Mouse (Mus musculus): ENCODE data around the gene Gm49450. TPM values are rescaled to one million over a fixed set of nuclear protein-coding genes. Genes with fewer than 3 reads are reported as not detected.
A peak's percentile ranks its signal among the peaks of the same experiment; 100 is the strongest.

Gm49450 gene
- polyA plus RNA-seq, 1 experiment = 82.1 TPM

GRCm38 (mm10) chr15:98893940-98894745 lies 59.2 kb downstream of the Gm49450 start, which contains the start of gene Rhebl1:
Rhebl1 (minus strand) TSS chr15:98894540.
- DNase-seq = no peak
- Histone ChIP-seq H3K27me3 (ENCODE audit: control insufficient read depth, insufficient read depth, low read length) (peaks cover 50% of the 10 kb centered on the region), H3K4me3 (ENCODE audit: control insufficient read depth, insufficient read depth, low read length) (peak within 1 kb of the TSS; percentile 41), H3K4me1 (replicated peaks; ENCODE audit: control insufficient read depth, insufficient read depth, low read length) (peaks cover 18% of the 10 kb centered on the region), H3K27ac (ENCODE audit: control insufficient read depth, insufficient read depth, low read length) (no peak within 1 kb of the TSS), H3K36me3 (ENCODE audit: control insufficient read depth, insufficient read depth, low read length) (no peaks in the 10 kb centered on the region)
- TF ChIP-seq CTCF (IDR thresholded peaks at IDR 0.05; ENCODE audit: borderline replicate concordance, control insufficient read depth, extremely low read depth, insufficient read depth, low read length, poor library complexity) (no peak), POLR2A (IDR thresholded peaks at IDR 0.05; ENCODE audit: control insufficient read depth, extremely low read depth, insufficient read depth, low read length, poor library complexity) (no peak)
- 1% methylated on average over 77 of the region's 77 CpGs for WGBS

DNA sequence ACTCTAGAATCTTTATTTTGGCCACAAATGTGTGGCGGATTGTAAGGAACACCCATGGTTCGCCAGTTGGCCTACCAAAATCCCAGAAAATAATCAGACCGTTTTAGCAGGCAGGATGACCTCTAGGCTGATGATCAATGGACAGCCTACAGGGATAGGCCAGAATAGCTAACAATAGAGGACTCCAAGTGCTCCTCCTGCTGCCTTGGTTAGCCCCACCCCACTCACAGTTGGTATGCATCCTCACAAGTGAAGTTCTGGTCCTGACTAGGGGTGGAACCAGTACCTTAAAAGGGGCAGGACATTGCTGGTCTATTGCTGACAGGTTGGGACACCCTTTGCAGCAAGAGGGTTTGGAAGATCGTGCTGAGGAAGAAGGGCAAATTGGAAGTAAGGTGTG lies 60.3 kb downstream of the Gm49450 start:
- WGBS = 93% methylated on average over 4 of the region's 4 CpGs
- Histone ChIP-seq H3K27me3 (ENCODE audit: control insufficient read depth, insufficient read depth, low read length) (peaks cover 43% of the 10 kb centered on the region), H3K4me1 (replicated peaks; ENCODE audit: control insufficient read depth, insufficient read depth, low read length) (peaks cover 18% of the 10 kb centered on the region)

DNA sequence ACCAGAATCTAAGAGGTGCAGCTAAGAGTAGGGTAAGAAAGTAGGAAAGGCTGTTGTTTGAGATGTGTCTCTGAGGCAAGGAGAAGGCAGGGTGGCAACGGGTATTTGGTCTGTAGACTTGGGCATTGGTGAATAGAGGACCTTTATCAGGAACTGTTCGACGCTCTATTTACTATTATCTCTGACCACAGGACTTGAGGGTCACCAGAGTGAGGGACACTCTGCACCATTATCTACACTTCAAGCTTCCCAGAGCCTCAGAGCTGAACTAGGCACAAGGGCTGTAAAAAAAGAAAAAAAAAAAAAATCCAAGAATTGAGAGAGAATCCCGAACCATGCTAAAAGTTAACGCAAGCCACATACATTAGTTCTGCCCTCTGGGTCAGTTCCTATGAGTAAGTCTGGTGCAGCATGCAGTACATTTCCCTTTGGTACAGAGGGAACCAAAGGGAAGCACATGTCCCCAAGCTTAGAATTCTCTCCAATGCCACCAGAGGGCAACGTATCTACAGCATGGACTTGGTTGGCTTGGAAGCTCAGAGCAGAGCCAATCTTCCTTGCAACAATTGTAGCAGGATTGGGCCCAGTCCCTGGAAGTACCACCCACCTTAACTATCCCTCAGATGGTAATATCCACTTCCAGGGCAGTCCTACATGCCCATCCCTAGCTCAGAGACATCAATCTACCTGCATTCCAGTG lies 61.3 kb downstream of the Gm49450 start:
- peak; percentile 61 for DNase-seq
- TF ChIP-seq POLR2A (IDR thresholded peaks at IDR 0.05; ENCODE audit: control insufficient read depth, extremely low read depth, insufficient read depth, low read length, poor library complexity) (no peak), CTCF (IDR thresholded peaks at IDR 0.05; ENCODE audit: borderline replicate concordance, control insufficient read depth, extremely low read depth, insufficient read depth, low read length, poor library complexity) (no peak)
- peaks cover 33% of the 10 kb centered on the region for H3K27me3 ChIP-seq (ENCODE audit: control insufficient read depth, insufficient read depth, low read length)
- H3K4me1 ChIP-seq (replicated peaks; ENCODE audit: control insufficient read depth, insufficient read depth, low read length) = peaks cover 18% of the 10 kb centered on the region
- no peak overlapping the region for H3K4me3 ChIP-seq (ENCODE audit: control insufficient read depth, insufficient read depth, low read length)
- no peak overlapping the region for H3K27ac ChIP-seq (ENCODE audit: control insufficient read depth, insufficient read depth, low read length)
- WGBS = 38% methylated on average over 6 of the region's 6 CpGs
- H3K36me3 ChIP-seq (ENCODE audit: control insufficient read depth, insufficient read depth, low read length) = no peaks in the 10 kb centered on the region

More for the DNA sequence above, 60.3 kb downstream of the Gm49450 start:
- H3K4me3 ChIP-seq (ENCODE audit: control insufficient read depth, insufficient read depth, low read length) = no peak overlapping the region
- no peaks in the 10 kb centered on the region for H3K36me3 ChIP-seq (ENCODE audit: control insufficient read depth, insufficient read depth, low read length)
- TF ChIP-seq POLR2A (IDR thresholded peaks at IDR 0.05; ENCODE audit: control insufficient read depth, extremely low read depth, insufficient read depth, low read length, poor library complexity) = no peak
- H3K27ac ChIP-seq (ENCODE audit: control insufficient read depth, insufficient read depth, low read length) = no peak overlapping the region
- no peak for DNase-seq

DNA sequence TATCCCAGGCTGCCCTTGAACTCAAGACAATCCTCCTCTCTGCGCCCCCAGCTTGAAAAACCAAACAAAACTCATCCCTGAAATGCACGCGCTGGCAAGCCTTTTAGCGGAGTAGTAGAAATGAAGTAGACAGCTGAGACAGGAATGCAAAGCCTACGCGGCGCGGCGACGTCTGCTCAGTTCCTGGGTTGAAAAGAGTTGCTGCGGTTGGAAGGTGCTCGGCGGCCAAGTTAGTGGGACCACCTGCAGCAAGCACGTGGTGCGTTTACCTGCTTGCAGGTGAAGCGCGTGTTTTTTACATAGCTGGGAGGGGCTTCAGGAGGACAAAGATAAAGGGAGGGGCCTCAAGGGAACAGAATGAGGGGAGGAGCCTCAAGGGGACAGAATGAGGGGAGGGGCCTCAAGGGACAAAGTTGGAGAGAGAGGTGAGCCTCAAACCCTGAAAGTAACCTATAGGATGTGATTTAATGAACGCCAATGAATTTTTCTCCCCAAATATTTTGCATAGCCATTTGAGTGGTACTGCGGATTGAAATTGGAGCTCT lies 62.1 kb downstream of the Gm49450 start:
- no peaks in the 10 kb centered on the region for H3K36me3 ChIP-seq (ENCODE audit: control insufficient read depth, insufficient read depth, low read length)
- H3K4me3 ChIP-seq (ENCODE audit: control insufficient read depth, insufficient read depth, low read length) = no peak overlapping the region
- 58% methylated on average over 19 of the region's 19 CpGs for WGBS
- TF ChIP-seq CTCF (IDR thresholded peaks at IDR 0.05; ENCODE audit: borderline replicate concordance, control insufficient read depth, extremely low read depth, insufficient read depth, low read length, poor library complexity) = no peak
- TF ChIP-seq POLR2A (IDR thresholded peaks at IDR 0.05; ENCODE audit: control insufficient read depth, extremely low read depth, insufficient read depth, low read length, poor library complexity) = no peak
- H3K27me3 ChIP-seq (ENCODE audit: control insufficient read depth, insufficient read depth, low read length) = peaks cover 28% of the 10 kb centered on the region
- peaks cover 18% of the 10 kb centered on the region for H3K4me1 ChIP-seq (replicated peaks; ENCODE audit: control insufficient read depth, insufficient read depth, low read length)
- H3K27ac ChIP-seq (ENCODE audit: control insufficient read depth, insufficient read depth, low read length) = no peak overlapping the region
- DNase-seq = no peak

DNA sequence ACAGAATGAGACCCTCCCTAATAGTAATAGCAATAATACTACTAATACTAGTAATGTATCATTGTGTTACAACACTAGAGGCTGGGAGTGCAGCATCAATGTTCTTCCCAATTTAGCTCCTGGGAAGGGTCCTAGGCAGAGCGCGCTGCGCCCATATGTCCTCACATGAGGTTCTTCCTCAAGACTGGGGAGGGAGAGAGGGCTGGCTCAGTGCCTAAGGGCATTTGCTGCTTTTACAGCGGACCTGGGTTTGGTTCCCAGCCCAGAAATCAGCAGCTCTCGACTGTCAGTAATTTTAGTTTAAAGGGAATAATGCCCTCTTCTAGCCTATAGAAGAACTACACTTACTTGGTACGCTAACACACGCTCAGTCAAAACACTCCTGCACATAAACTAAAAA lies 65.8 kb downstream of the Gm49450 start:
- Histone ChIP-seq H3K36me3 (ENCODE audit: control insufficient read depth, insufficient read depth, low read length) (no peaks in the 10 kb centered on the region), H3K4me3 (ENCODE audit: control insufficient read depth, insufficient read depth, low read length) (no peak overlapping the region), H3K27ac (ENCODE audit: control insufficient read depth, insufficient read depth, low read length) (no peak overlapping the region), H3K4me1 (replicated peaks; ENCODE audit: control insufficient read depth, insufficient read depth, low read length) (0 out of 2 replicates have a peak, but pooled peaks cover 2% of the 10 kb centered on the region), H3K27me3 (ENCODE audit: control insufficient read depth, insufficient read depth, low read length) (no peaks in the 10 kb centered on the region; the same call in 1 of the 2 replicates)
- TF ChIP-seq POLR2A (IDR thresholded peaks at IDR 0.05; ENCODE audit: control insufficient read depth, extremely low read depth, insufficient read depth, low read length, poor library complexity) (no peak), CTCF (IDR thresholded peaks at IDR 0.05; ENCODE audit: borderline replicate concordance, control insufficient read depth, extremely low read depth, insufficient read depth, low read length, poor library complexity) (no peak)
- no peak for DNase-seq
- 90% methylated on average over 7 of the region's 7 CpGs for WGBS

- no peak overlapping the region for H3K4me3 ChIP-seq (ENCODE audit: control insufficient read depth, insufficient read depth, low read length)
- H3K27me3 ChIP-seq (ENCODE audit: control insufficient read depth, insufficient read depth, low read length) = no peaks in the 10 kb centered on the region; the same call in 1 of the 2 replicates
- DNase-seq = no peak
- TF ChIP-seq POLR2A (IDR thresholded peaks at IDR 0.05; ENCODE audit: control insufficient read depth, extremely low read depth, insufficient read depth, low read length, poor library complexity) (no peak), CTCF (IDR thresholded peaks at IDR 0.05; ENCODE audit: borderline replicate concordance, control insufficient read depth, extremely low read depth, insufficient read depth, low read length, poor library complexity) (no peak)
- WGBS = 85% methylated on average over 8 of the region's 8 CpGs
- H3K4me1 ChIP-seq (replicated peaks; ENCODE audit: control insufficient read depth, insufficient read depth, low read length) = 0 out of 2 replicates have a peak, but pooled peaks cover 2% of the 10 kb centered on the region
- no peak overlapping the region for H3K27ac ChIP-seq (ENCODE audit: control insufficient read depth, insufficient read depth, low read length)
- H3K36me3 ChIP-seq (ENCODE audit: control insufficient read depth, insufficient read depth, low read length) = no peaks in the 10 kb centered on the region
These were observed 66.5 kb downstream of the Gm49450 start for GRCm38 (mm10) chr15:98886667-98887387.
